Mouse (Mus musculus) adrenal gland, postnatal 36 days (tissue): ENCODE measurements around the gene Loxl3. TPM values are rescaled to one million over a fixed set of nuclear protein-coding genes. Genes with fewer than 3 reads are reported as not detected.

Source experiments
- DNase-seq, 2 experiments: peaks; one replicate each; pipeline ENCODE4 v3.0.0; 2021; ENCODE audit warnings: mixed read lengths in 1 of 2
- total RNA-seq, 2 experiments: library from RNA; stranded (reverse); gene quantifications; 2 replicates each; pipeline ENCODE4 v1.2.3; 2021

The Loxl3 gene
- total RNA-seq, 2 experiments from 2014 or later = 3.3 to 3.5 TPM

DNA sequence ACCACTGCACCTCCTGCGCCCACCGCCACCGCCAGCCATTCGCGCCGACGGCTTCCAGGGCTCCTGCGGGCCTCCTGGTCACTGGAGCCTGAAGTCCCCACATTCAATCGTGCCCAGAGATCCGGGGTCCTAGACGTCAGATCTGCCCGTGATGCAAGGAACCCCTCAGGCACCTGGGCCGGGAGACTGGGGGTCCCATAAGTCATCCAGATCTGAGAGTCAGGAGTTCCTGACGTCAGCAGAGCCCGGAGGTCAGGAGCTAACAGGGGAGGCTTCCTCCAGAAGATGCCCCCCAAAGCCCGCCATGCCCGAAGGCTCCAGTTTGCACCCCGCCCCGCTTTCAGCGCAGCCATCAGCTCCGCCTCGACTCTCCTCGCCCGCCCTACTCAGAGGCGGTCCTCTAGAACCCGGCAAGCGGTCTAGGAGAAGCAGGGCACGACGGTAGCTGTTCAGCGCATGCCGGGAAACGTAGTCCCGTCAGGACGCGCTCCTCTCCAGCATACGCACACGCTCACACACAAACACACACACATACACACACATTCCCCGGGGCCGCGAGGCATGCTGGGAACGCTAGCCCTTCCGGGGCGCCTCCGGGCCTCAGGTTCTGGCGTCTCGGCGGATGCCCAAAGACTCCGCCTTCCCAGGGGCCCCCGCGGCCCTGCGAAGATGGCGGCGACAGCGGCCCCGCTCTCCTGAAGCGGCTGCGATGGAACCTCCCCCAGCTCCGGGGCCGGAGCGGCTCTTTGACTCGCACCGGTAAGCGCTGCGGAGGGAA lies 20.3 kb downstream of the Loxl3 start, which contains the start of gene Aup1:
Gene Aup1 (plus strand): TSS at position 448 of the 778 bp plus-strand sequence.
- peak; percentile 98 for DNase-seq

GRCm38 (mm10) chr6:83054871-83055431 lies 21.0 kb downstream of the Loxl3 start, which contains the start of gene Htra2:
Htra2 (minus strand) TSS chr6:83055273.
- DNase-seq = peak; percentile 43 to 55

- DNase-seq = no peak
Observed at GRCm38 (mm10) chr6:83057790-83058189, 23.8 kb downstream of the Loxl3 start, which contains the start of gene Dqx1. Dqx1 (plus strand) TSS chr6:83057844.

GRCm38 (mm10) chr6:83058725-83059124 lies 24.8 kb downstream of the Loxl3 start:
- no peak for DNase-seq

DNA sequence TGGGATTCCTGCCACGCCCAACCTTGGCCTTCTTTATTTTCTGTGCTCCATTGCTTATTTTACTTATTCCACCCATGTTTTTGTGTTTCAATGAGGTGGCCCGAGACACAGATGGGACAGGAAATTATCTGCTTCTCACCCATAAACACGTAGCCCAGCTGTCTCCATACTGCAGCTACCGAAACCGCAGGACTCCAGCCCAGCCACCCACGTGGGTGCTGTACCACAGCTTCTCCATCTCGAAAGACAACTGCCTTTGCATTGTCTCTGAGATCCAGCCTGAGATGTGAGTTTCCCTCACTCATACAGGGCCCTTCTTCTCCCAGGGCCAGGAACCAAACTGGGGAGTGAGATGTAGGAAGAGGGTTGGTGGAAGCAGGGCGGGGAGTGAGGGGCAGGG lies 32.0 kb downstream of the Loxl3 start:
- DNase-seq = no peak

DNA sequence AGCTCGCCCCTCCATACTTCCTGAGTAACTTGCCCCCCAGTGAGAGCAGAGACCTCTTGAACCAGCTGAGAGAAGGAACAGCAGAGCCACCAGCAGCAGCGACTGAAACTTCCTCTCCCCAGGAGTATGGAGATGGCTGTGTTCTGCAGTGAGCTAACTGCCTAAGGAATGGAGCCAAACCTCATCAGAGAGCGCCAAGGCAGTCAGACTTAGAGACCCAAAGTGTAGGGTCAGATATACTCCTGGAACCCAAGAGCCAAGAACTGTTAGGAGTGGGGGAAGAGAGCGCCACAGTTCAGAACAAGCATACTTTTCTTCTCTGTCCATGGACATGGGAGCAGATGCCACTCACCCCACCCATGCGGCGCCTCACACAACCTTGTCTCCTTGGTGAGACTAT lies 32.5 kb downstream of the Loxl3 start:
- DNase-seq = no peak

GRCm38 (mm10) chr6:83068221-83068620 lies 34.2 kb downstream of the Loxl3 start:
- no peak for DNase-seq

DNA sequence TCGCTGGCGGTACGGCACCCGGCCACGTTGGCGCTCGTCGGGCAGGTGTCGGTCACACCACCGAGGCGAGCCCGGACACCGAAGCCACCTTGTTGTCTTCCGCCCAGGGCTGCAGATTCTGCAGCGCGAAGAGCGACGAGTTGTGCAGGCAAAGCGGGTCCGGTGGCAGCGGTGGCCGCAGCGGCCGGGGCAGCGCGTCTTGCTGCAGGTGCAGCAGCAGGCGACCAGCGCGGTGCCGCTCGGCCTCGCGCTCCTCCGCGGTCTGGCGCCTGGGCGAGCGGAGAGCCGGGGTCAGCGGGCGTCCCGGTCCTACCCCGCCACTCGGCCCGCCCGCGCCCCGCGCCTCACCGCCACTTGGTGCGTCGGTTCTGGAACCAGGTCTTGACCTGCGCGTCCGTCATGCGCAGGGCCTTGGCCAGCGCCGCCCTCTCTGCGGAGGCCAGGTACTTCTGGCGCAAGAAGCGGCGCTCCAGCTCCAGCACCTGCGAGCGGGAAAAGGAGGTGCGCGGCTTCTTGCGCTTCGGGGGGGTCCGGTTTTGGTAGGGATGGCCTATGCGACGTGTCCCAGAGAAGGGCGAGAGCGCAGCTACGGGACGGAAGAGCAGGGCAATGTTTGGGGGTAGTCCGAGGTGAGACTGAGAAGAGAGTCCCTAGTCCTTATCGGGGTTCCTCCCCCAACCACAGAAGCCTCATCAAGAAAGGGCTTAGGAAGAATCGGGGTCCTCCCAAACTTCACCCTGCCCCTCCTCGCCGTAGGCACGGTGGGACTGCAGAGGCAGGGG lies 34.9 kb downstream of the Loxl3 start:
- DNase-seq = peak in 1 of 2 experiments; percentile 23

DNA sequence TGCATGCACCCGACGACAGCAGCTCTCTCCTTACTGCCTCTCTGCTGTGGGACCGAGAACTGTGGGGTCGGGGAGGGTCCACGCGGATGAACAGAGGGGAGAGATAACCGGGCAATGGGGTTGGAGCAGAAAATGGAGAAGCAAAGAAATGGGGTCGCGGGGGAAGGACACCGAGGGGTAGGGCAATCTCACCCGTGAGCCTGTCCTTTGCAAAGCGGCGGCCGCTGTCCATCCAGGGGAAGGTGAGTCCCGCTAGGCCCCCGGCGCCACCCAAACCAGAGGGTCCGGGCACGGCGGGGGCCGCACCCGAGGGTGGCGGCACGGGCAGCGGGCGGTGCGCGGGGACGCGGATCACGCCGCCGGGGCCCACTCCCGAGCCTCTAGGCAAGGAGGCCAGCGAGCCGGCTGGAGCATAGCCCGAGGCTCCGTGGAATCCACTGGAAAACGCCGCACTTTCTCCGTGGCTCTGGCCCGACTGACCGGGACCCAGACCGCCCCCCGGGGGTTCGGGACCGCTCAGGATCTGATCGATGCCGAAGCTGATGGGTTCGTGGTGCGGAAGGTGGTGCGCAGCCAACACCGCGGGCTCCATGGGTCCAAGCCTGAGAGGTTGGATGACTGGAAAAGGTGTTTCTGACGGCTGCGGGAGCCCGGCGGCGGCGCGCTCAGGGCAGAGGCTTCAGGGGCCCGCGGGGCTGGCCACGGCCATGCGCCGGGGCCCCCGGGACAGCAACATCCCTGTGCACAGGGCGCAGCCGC lies 35.7 kb downstream of the Loxl3 start:
- no peak for DNase-seq

DNA sequence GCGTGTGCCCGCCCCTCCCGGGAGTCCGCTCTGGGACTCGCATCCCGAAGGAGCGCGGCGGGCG lies 36.1 kb downstream of the Loxl3 start, which contains the start of gene Tlx2:
Gene Tlx2 (minus strand): TSS at position 47 of the 64 bp plus-strand sequence.
- no peak for DNase-seq

DNA sequence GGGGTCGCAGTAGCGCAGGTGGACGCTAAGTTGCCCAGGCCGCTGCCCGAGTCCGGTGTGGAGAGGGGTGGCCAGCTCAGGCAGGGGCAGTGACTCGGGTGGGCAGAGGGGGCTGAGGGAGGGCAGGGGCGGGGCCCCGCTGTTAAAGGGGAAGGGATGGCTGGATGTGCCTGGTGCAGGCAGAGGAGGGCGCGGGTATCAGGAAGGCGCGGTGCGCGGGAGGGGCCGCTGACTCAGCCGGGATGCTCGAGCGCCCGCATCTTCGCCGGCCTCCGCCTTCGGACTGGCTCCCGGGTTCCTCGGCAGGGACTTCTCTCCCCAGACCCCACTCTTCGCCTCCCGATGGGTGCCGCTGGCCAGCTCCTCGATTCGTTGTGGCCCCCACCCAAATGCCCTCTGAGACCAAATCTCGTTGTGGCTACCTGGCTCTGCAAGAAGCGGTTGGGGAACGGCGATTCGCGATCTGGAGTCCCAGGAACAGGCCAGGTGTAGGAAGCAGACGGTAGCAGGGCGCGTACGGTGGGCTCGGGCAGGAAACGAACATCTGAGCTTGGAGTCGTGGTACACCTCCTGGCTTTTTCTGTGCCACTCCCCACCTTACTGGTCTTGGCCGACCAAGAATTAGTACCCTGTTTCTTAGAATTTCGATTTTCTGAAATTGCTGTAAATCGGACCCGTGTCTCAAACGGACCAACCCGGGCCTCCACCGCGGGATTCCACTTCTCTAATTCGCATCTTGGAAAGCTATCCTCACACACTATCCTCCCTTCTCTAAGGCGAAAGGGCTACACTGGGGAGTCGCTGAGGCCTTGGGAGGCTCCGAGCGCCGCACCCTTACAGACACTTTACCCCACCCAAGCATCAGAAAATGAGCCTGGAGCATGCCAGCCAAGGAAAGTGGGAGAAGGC lies 36.6 kb downstream of the Loxl3 start:
- peak; percentile 38 to 43 for DNase-seq

- peak; percentile 37 to 48 for DNase-seq
Observed at GRCm38 (mm10) chr6:83071220-83071619, 37.2 kb downstream of the Loxl3 start.

DNA sequence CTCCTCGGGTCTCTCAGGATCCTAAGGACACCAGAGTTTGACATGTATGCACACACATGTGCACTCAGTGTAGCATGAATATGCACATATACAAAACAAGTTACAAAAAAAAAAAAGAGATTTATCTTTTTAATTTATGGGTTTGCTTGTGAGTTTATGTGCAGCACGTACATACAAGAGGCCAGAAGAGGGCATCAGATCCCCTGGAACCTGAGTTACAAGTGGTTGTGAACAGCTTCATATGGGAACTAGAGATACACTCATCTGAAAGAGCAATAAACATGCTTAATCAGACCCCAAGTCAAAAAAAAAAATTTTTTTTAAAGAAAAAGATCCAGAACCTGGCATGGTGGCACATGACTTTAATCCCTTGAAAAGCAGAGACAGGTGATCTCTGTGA lies 41.0 kb downstream of the Loxl3 start:
- DNase-seq = peak in 1 of 2 experiments; percentile 37

DNA sequence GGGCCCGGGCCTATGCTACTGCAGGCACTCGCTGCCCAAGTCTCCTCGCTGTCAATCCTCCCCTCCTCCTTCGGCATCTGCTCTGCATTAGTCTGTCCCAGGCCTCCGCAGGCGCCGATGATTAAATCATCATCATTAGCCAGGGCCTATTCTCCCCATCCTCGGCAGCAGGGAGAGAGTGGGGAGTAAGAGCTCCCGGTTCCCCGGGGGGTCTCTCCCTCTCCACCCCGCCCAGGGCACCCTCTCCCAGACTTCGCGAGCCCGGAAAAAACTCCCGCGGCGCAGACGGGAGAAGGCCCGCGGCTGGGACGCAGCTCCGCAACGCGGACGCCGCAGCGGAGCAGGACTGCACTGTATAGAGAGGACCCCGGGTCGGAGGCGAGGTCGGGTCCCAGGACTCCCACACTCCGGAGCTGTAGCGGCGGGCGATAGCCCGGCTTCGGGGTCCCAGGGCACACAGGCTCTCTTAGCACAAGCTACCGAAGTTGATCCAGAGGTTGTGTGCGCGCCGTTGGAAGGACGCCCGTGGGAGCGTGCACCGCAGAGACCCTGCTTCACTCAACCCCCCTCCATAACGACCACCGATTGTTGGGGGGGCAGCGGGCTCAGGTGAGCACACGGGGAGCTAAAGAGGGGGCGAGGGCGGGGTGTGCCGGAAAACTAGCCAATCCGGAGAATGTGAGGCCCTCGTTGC lies 43.8 kb downstream of the Loxl3 start, which contains the start of gene Pcgf1:
Gene Pcgf1 (plus strand): TSS at position 240 of the 694 bp plus-strand sequence.
- DNase-seq = peak; percentile 55 to 65

DNA sequence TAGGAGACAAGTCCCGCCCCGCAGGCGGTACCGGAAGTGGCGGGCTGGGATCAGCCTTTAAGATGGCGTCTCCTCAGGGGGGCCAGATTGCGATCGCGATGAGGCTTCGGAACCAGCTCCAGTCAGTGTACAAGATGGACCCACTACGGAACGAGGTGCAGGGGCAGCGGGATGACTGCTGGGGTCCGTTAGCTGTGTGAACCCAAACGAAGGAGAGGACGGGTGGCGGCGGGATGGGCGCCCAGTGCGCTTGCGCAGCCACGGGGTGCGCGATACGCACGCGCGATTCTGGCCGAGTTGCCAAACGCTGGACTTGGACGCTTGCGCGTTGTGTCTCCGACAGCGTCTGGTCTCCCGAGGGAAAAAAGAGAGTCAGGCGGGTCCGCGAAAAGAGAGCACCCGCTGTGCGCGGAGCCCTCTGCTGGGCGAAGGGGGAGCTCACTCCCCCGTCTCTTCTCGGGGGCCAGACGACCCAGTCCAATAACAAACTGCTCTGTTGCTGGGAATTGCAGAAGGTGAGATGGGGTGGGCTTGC lies 44.4 kb downstream of the Loxl3 start:
- DNase-seq = peak; percentile 98 to 99

DNA sequence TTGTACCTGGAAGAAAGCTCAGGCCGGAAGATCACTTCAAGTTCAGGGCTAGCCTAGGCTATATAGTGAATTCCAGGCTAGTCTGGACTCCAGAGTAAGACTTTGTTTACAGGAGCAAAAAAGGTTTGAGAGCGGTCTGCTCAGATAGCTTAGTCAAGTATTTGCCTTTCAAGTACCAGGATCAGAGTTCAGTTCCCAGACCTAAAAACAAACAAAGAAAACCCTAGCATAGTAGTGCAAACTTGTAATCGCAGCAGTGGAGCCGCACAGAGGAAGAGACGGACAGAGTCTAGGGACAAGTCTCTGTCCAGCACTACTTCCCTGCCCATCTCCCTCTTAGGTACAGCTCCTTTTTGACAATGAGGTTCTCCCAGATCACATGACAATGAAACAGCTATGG lies 46.2 kb downstream of the Loxl3 start:
- no peak for DNase-seq

DNA sequence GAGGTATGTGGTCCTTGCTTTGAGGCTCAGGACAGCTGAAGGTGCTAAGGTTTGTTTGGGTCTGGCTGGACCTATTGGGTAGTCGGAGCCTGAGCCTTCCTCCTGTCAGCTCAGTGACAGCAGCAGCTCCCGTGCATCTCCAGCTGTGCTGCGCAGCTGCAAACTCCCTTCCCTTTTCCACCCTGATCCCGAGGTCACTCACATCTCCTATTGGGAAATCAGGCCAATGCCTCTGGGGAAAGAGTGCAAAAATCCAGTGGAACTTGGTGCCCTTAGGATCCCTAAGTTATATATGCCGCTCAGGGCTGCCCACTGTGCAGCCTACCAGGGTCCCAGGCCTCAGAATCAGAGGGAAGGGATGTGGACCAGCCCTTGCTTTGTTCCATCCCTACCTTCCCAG lies 49.5 kb downstream of the Loxl3 start:
- no peak for DNase-seq

GRCm38 (mm10) chr6:83084477-83084876 lies 50.5 kb downstream of the Loxl3 start:
- DNase-seq = no peak

DNA sequence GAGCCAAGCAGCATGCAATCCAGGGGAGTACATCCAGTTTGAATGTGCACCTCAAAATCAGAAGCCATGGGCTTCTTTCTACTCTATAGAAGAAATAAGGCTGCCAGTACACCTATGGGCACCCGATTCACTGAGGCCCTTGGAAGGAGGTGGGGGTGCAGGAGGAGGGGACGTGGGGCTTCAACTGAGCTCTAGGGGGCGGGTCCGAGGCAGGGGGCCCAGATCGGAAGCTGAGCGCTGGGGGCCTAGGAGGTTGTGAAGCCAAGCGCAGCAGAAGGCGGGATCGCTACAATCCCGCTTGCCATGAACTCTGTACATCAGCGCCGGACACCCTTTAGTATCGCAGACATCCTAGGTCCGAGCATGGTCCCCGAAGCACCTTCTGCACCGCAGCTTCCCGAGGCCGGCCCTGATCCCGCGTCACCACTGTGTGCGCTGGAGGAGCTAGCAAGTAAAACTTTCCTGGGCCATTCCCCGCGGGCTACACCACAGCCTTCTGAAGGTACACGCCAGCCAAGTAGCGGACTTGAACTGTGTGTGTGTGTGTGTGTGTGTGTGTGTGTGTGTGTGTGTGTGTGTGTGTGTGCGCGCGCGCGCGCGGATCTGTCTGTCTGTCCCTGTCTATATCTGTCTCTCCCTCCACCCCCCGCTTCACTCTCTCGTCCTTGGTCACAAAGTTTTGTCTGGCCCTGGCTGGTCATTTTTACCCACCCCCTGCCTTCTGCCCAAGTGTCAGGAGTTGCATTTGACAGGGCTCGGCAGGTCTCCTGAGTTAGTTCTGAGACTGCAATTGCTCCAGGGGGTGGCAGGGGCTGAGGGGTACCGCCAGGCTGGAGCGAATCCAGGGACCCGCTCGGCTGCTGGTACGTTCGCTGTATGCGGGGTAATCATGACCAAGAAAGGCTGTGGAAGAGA lies 52.4 kb downstream of the Loxl3 start, which contains the start of gene Lbx2:
Gene Lbx2 (plus strand): TSS at position 247 of the 915 bp plus-strand sequence.
- peak; percentile 57 to 66 for DNase-seq
